Mouse (Mus musculus): ENCODE measurements around the gene Ugt1a1.

The Ugt1a1 gene

DNA sequence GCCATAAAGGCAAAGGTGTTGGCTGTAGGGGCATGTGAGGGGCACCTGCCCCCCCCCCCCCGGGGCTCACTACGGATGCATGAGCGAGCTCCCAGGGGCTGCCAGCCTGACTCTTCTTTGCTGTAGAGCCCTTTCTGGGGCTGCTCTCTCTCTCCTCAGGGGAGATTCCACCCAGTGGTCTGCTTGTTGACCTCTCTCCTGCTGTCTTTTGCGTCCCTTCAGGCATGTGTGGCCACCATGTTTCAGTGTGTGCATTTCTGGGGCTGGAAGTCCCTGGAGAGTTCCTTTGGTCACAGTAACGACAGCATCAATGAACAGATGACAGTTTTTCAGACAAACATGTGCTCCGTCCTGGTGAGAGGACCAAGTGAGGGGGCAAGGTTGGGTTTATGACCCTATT is 46.6 kb downstream of the Ugt1a1 start:
- DNase-seq (ENCODE audit: low spot score in 2 of 2): no peak

DNA sequence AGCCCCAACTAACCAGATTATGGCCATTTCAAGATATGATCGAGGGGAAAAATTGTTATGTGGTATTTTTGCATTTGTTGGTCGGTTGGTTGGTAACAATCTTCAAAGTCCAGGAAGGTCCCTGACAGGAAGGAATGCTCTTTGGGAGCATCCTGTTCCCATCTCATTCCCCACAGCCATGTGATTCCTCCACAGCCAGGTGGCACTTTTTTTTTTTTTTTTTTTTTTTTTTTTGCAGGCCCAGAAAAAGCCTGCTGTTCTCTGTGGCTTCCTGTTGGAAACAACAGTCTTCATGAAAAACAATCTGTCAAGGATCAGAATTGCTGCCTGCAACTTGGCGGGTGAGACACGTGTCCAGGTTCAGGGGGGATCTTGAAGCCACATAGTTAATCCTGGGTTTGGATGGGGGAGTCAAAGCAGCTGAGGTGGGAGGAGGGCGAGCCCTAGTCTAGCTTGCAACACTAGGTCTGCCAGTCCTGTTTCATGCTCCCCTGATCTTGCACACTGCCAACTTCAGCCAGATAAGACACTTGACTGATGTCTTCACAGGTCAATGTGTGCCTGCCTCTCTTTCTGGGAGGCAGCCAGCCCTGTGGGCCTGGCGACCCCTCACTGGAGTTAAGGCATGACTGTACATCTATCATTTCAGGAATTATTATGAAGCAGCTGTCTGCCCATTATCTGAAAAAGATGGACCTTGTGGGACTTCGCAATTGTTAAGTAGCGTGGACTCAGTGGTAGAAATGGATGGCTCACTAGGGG is 47.3 kb downstream of the Ugt1a1 start:
- no peak for DNase-seq (ENCODE audit: low spot score in 2 of 2)

DNA sequence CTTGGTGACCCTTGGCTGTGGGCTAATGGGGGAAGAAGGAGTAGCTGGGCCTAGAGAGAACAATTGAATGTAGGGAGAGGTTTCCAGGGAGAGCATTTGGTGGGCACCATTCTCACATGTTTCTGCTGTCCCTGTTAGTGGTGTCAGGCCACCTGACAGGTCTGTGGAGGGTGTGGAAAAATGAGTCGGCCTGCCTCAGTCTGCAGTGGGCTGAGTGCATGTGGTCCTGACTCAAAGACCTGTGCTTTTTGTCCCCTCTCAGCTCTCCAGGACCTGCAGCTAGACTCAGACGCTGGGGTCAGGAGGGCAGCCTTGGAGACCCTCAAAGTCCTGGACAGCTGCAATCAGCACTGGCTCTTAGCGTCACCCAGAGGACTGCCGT is 47.9 kb downstream of the Ugt1a1 start:
- no peak for DNase-seq (ENCODE audit: low spot score in 2 of 2)

DNA sequence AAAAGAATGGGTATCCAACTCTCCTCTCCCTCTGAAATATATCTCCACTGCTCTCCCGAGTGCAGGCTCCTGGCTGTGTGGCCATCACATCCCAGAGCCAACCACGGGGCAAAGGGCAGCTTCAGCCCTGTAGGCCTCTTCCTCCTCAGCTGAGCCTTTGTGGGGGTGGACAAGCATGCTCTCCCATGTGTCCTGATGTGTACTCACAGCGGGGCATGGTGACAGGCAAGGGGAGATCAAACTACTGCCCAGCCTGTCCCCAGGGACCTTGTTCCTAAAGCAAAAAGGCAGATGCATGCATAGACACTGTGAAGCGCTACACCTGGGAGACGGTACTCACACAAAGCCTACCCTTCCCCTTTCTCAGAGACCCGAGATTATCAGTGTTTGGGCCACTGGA is 48.4 kb downstream of the Ugt1a1 start:
- no peak for DNase-seq (ENCODE audit: low spot score in 2 of 2)

DNA sequence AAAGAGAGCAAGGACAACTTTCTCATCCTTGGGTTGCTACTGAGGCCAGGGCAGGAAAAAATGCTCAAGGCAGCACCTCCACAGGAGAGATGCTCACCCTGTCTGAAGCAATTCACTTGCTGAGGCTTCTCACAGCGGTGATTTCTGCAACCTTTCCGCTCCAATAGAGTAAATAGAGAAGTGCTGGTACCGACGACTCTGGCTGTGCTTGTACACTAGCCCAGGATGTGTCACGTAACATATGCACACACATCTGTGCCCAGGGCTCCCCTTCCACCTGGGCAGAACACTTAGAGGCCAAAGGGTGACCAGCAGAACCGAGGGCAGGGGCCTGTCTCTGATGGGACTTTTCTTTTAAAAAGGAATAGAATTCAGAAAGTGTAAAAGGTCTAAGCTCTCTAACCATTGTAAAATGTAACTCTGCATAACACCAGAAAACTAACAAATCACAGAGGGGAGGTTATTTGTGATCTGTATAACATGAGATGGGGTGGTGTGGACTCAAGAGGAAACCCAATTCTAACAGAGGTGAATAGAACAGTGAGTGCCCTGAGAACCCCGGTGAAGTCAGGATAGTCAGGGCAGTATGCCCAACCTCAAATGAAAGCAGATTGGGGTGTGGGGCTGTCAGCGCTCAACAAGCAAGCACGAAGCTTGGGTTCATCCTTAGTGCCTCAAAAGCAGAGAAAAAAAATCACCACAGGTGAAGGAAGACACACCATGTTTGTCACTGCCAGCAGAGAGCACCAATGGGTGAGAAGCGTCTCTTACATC is 49.0 kb downstream of the Ugt1a1 start:
- DNase-seq (ENCODE audit: low spot score in 2 of 2): no peak

DNA sequence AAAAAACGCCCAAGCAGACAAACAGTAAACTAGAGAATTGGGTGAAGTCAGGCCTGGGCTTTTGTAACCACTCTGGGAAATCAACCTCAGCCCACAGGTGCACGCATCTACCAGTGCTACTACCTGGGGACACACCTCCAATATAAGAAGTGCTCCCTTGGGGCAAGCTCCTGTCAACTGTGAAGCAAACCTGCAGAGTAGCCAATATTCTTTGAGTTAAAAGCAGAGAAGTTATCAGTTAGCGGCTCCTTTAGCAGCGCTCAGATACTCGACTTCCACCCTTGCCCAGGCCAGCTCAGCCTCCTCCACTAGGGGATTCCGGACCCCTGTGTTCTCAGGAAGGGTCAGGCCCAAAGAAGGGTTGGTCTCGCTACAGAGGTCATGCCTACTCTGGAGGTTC is 49.9 kb downstream of the Ugt1a1 start:
- DNase-seq (ENCODE audit: low spot score in 2 of 2): no peak

DNA sequence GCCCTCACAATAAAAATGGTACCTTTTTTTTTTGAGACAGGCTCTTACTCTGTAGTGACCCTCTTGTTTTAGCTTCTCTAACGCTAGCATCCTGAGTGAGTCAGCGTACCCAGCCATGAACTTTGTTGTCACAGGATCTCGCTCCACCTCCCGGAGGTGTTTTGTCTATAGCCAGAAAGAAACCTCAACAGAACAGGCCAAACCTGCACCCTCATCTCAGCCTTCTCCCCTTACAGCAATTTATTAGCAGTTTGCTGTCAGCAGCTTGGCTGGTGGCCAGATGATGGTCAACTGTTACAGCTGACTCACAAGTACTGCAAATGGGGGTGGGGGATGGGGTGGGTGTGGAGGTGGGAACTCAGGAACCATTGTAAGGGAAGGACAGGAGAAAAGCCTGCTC is 50.5 kb downstream of the Ugt1a1 start:
- DNase-seq (ENCODE audit: low spot score in 2 of 2): peak in 1 of 2 experiments; percentile 68

DNA sequence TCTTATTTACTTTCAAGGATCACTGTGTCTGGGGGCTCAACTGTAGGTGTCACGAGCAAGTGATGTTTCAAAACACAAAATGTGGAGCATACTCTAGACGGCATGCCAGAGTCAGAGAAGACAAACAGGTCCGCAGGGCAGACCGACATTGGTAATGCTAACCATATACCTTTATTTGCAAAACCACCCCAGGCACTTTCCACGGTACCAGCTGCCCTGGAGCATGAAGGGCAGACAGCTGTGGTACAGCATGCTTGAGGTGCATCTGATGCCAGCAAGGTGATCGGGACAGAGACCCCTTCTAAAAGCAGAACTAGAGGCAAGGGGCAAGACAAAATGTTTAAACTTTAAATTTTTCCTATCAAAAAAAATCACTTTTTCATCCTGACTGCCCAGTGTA is 51.2 kb downstream of the Ugt1a1 start:
- DNase-seq (ENCODE audit: low spot score in 2 of 2): no peak

DNA sequence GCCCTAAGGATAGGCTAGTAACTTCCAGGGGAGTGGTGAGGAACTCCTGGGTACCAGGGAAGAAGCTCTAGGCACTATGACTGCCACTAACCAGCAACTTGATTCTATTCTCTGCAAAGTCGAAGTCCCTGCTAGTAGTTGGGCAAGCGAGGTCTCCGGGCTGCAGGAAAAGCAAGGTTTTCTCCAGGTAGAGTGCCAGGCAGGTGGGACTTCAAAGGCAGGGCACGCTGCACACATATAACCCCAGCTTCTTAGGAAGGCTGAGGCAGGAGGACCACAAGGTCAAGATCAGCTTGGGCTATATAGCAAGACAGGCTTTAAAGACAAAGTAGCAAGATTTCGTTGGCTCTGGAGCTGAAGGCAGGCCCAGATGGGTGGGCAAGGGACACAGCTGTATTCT is 52.0 kb downstream of the Ugt1a1 start:
- no peak for DNase-seq (ENCODE audit: low spot score in 2 of 2)

DNA sequence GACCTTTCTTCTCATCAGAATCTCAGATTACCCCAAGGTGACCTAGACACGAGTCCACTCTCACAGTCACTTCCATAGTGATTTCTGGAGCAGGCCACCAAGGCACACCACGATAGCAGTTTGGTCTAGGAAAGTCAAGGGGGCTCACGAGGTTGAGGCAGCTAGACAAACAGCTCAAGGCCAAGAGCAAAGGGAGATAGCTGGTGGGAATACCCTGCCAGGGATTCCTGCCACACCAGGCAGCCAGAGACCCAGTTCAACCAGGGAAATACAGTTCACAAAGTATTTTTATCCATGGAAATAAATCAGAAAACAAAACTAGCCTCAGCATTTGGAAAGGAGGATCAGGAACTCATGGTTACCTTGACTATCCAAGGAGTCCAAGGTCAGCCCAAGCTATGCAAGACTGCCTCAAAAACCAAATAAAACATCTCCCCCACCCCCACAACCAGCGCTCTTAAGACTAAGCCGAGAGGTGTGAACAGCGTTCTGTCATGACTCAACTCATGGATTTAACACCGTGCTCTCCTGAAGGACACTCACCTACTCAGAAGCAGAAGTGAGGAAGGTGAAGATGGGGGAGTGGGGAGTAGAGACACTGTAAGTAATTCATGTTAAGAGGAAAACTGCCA is 52.6 kb downstream of the Ugt1a1 start:
- no peak for DNase-seq (ENCODE audit: low spot score in 2 of 2)

DNA sequence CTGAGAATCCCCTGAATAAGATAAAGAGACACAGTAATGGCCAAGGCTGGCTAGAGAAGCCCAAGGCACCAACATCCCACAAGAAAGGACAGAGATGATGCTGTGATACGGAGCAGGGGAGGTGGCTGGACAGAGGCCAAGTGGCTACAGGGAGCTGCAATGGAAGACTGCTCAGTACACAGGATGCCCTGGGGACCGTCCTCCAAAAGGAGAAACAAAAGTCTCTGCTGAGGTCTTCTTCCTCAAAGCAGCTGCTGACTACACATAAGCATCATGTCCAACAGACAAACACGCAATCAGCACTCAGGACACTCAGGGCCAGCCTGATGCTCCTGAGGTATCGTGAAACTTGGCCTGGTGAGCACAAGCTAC is 53.1 kb downstream of the Ugt1a1 start:
- no peak for DNase-seq (ENCODE audit: low spot score in 2 of 2)

DNA sequence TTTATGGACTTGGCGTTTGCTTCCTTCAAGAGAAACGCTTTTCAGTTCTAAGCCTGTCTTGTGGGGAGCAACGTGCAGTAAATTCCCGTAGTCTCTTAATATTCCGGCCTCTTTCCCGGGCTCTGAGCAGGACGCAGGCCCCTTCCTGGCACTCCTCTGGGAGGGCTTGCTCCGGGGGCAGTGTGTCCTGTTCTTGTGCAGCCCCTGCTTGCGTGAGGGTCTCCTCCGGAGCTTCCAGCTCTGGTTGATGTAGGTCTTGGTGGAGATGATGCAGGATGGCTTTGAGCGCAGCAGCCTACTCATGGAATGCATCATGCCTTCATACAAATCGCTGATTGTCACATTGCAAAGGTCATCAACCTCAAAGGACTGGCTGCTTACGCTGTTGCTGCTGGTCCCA is 54.4 kb downstream of the Ugt1a1 start:
- no peak for DNase-seq (ENCODE audit: low spot score in 2 of 2)

DNA sequence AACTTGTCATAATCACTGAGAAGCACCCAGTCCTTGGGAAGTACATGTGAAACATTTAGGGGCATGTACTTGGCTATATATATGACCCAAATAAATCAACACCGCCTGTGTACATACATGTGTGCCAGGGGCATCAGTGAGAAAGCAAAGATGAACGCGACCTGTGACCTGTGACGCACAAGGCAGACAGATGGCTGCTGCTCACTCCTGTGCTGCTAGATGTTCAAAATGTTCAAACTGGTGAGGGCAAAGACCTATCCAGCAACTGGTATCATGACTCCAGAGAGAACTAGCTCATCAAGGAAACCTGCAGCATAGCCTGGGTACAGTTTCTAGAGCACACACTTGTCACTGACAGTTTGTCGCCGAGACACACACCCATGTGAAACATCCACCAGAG is 55.7 kb downstream of the Ugt1a1 start:
- DNase-seq (ENCODE audit: low spot score in 2 of 2): no peak

DNA sequence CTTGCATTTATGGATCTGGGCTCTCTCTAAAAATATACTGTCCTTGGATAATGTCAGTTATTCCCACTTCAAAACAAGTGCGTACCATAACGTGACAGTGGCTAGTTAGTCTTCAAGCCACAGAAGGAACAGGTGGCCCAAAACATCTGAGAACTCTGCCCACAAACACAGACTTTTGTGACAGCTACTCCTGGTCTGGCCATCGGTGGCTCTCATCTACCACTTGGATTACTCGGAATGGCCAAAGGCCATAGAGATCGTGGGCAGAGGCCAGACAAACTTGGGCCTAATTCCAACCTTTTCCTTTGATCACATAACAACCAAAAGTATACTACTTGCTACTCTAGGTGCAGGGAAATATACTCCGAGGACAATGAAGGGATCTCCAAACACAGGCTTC is 56.3 kb downstream of the Ugt1a1 start:
- no peak for DNase-seq (ENCODE audit: low spot score in 2 of 2)
